Mouse (Mus musculus): ENCODE measurements at regions not wholly inside any gene's neighbourhood (a gene's known extent, or its start where the extent isn't known, plus 50 kb on each side); places are given as distances from the start of the nearest gene placed in this dataset.

- Histone ChIP-seq H3K27ac (no peak overlapping the region), H3K4me3 (ENCODE audit: low read length) (no peak overlapping the region), H3K4me2 (ENCODE audit: low read depth, low read length) (no peak overlapping the region), H3K36me3 (ENCODE audit: insufficient read depth, low read length) (no peaks in the 10 kb centered on the region), H3K9me3 (ENCODE audit: low read length) (no peaks in the 10 kb centered on the region), H3K9ac (replicated peaks; ENCODE audit: low read length) (no peak overlapping the region), H3K4me1 (ENCODE audit: insufficient read depth, low read length) (no peaks in the 10 kb centered on the region), H3K27me3 (ENCODE audit: insufficient read depth, low read length) (no peaks in the 10 kb centered on the region)
- DNase-seq (ENCODE audit: low spot score) (no peak), ATAC-seq (no peak)
- no peak for TF ChIP-seq CTCF (IDR thresholded peaks at IDR 0.05; ENCODE audit: low read depth)
- WGBS = 91% methylated on average over 5 of the region's 5 CpGs
Observed at GRCm38 (mm10) chr17:9743342-9743741, 73.8 kb upstream of the Pabpc6 start.

- TF ChIP-seq CTCF (IDR thresholded peaks at IDR 0.05; ENCODE audit: low read depth) = no peak
- DNase-seq (ENCODE audit: low spot score) (no peak), ATAC-seq (no peak)
- Histone ChIP-seq H3K4me3 (ENCODE audit: low read length) (no peak overlapping the region), H3K4me1 (ENCODE audit: insufficient read depth, low read length) (no peaks in the 10 kb centered on the region), H3K9ac (replicated peaks; ENCODE audit: low read length) (no peak overlapping the region), H3K27ac (no peak overlapping the region), H3K4me2 (ENCODE audit: low read depth, low read length) (no peak overlapping the region), H3K9me3 (ENCODE audit: low read length) (no peaks in the 10 kb centered on the region), H3K27me3 (ENCODE audit: insufficient read depth, low read length) (no peaks in the 10 kb centered on the region), H3K36me3 (ENCODE audit: insufficient read depth, low read length) (no peaks in the 10 kb centered on the region)
- WGBS = 59% methylated on average over 5 of the region's 5 CpGs
Observed at GRCm38 (mm10) chr17:9741321-9741720, 71.8 kb upstream of the Pabpc6 start.

- no peak overlapping the region for H3K27ac ChIP-seq
- TF ChIP-seq CTCF (IDR thresholded peaks at IDR 0.05; ENCODE audit: low read depth) = no peak
- no peak overlapping the region for H3K4me3 ChIP-seq (ENCODE audit: low read length)
- H3K36me3 ChIP-seq (ENCODE audit: insufficient read depth, low read length) = no peaks in the 10 kb centered on the region
- H3K4me1 ChIP-seq (ENCODE audit: insufficient read depth, low read length) = 0 out of 2 replicates have a peak, but pooled peaks cover 4% of the 10 kb centered on the region
- no peaks in the 10 kb centered on the region for H3K27me3 ChIP-seq (ENCODE audit: insufficient read depth, low read length)
- H3K9me3 ChIP-seq (ENCODE audit: low read length) = no peaks in the 10 kb centered on the region
- no peak overlapping the region for H3K9ac ChIP-seq (replicated peaks; ENCODE audit: low read length)
- ATAC-seq = no peak
- H3K4me2 ChIP-seq (ENCODE audit: low read depth, low read length) = no peak overlapping the region
- DNase-seq (ENCODE audit: low spot score) = no peak
- 89% methylated on average over 3 of the region's 3 CpGs for WGBS
Observed at GRCm38 (mm10) chr17:9729020-9729419, 59.5 kb upstream of the Pabpc6 start.

GRCm38 (mm10) chr17:9725704-9726469 lies 56.4 kb upstream of the Pabpc6 start:
- H3K27me3 ChIP-seq (ENCODE audit: insufficient read depth, low read length) = no peaks in the 10 kb centered on the region
- H3K4me2 ChIP-seq (ENCODE audit: low read depth, low read length) = no peak overlapping the region
- TF ChIP-seq CTCF (IDR thresholded peaks at IDR 0.05; ENCODE audit: low read depth) = no peak
- 19% methylated on average over 10 of the region's 10 CpGs for WGBS
- peak overlapping the region; percentile 82 for H3K27ac ChIP-seq
- no peak overlapping the region for H3K4me3 ChIP-seq (ENCODE audit: low read length)
- ATAC-seq = peak; percentile 97
- no peak overlapping the region for H3K9ac ChIP-seq (replicated peaks; ENCODE audit: low read length)
- 0 out of 2 replicates have a peak, but pooled peaks cover 4% of the 10 kb centered on the region for H3K4me1 ChIP-seq (ENCODE audit: insufficient read depth, low read length)
- no peaks in the 10 kb centered on the region for H3K36me3 ChIP-seq (ENCODE audit: insufficient read depth, low read length)
- peak; percentile 85 for DNase-seq (ENCODE audit: low spot score)
- no peaks in the 10 kb centered on the region for H3K9me3 ChIP-seq (ENCODE audit: low read length)

- H3K36me3 ChIP-seq (ENCODE audit: insufficient read depth, low read length) = no peaks in the 10 kb centered on the region
- no peak for TF ChIP-seq CTCF (IDR thresholded peaks at IDR 0.05; ENCODE audit: low read depth)
- WGBS = 26% methylated on average over 4 of the region's 4 CpGs
- H3K9me3 ChIP-seq (ENCODE audit: low read length) = no peaks in the 10 kb centered on the region
- ATAC-seq (no peak), DNase-seq (ENCODE audit: low spot score) (peak; percentile 63)
- peak overlapping the region; percentile 82 for H3K27ac ChIP-seq
- no peak overlapping the region for H3K4me3 ChIP-seq (ENCODE audit: low read length)
- H3K4me2 ChIP-seq (ENCODE audit: low read depth, low read length) = no peak overlapping the region
- H3K4me1 ChIP-seq (ENCODE audit: insufficient read depth, low read length) = 0 out of 2 replicates have a peak, but pooled peaks cover 4% of the 10 kb centered on the region
- no peak overlapping the region for H3K9ac ChIP-seq (replicated peaks; ENCODE audit: low read length)
- H3K27me3 ChIP-seq (ENCODE audit: insufficient read depth, low read length) = no peaks in the 10 kb centered on the region
Observed at GRCm38 (mm10) chr17:9723484-9723883, 54.0 kb upstream of the Pabpc6 start.

GRCm38 (mm10) chr17:9722709-9723108 lies 53.2 kb upstream of the Pabpc6 start:
- no peak for ATAC-seq
- 5% methylated on average over 4 of the region's 4 CpGs for WGBS
- H3K27me3 ChIP-seq (ENCODE audit: insufficient read depth, low read length) = no peaks in the 10 kb centered on the region
- TF ChIP-seq CTCF (IDR thresholded peaks at IDR 0.05; ENCODE audit: low read depth) = no peak
- H3K9ac ChIP-seq (replicated peaks; ENCODE audit: low read length) = no peak overlapping the region
- no peaks in the 10 kb centered on the region for H3K9me3 ChIP-seq (ENCODE audit: low read length)
- no peaks in the 10 kb centered on the region for H3K36me3 ChIP-seq (ENCODE audit: insufficient read depth, low read length)
- peak overlapping the region; percentile 27; the same call in 1 of the 2 replicates for H3K27ac ChIP-seq
- 0 out of 2 replicates have a peak, but pooled peaks cover 4% of the 10 kb centered on the region for H3K4me1 ChIP-seq (ENCODE audit: insufficient read depth, low read length)
- H3K4me3 ChIP-seq (ENCODE audit: low read length) = no peak overlapping the region
- no peak for DNase-seq (ENCODE audit: low spot score)
- no peak overlapping the region for H3K4me2 ChIP-seq (ENCODE audit: low read depth, low read length)
